Mouse (Mus musculus) bone marrow, adult 2 months (tissue): ENCODE results near the gene Tmbim1.

Experiments
- CTCF ChIP-seq: fragments of 200-500 bp; IDR thresholded peaks from 2 replicates; pipeline ENCODE4 v1.5.1; 2011; ENCODE audit warnings: low read length, control low read depth; ENCODE audit not compliant: control insufficient read depth, insufficient read depth
- POLR2A ChIP-seq: fragments of 200-500 bp; IDR thresholded peaks from 2 replicates; pipeline ENCODE4 v1.6.1; 2011; ENCODE audit warnings: low read depth, mild to moderate bottlenecking, control low read depth, low read length, borderline replicate concordance; ENCODE audit not compliant: control insufficient read depth

- TF ChIP-seq CTCF = no peak
- no peak for TF ChIP-seq POLR2A
Observed at GRCm38 (mm10) chr1:74296477-74296876, 8.9 kb downstream of the Tmbim1 start.
